Mouse (Mus musculus) mouse embryonic stem cell (cell line): ENCODE results near the gene Adamtsl5.

ENCODE experiments used
- in situ Hi-C, 2 experiments: fragments of 300-500 bp; cut with MboI; formaldehyde crosslinking; loops; 1 replicate in 1 of 2; 3 replicates in 1 of 2; pipeline ENCODE4 v1.14.3; 2019 to 2020; ENCODE audit warnings: low sequenced_read_pairs in 2 of 2, low pct_unique_long_range_greater_than_20kb in 1 of 2, mixed read lengths in 1 of 2; ENCODE audit not compliant: unreplicated experiment in 1 of 2

Gene Adamtsl5

DNA sequence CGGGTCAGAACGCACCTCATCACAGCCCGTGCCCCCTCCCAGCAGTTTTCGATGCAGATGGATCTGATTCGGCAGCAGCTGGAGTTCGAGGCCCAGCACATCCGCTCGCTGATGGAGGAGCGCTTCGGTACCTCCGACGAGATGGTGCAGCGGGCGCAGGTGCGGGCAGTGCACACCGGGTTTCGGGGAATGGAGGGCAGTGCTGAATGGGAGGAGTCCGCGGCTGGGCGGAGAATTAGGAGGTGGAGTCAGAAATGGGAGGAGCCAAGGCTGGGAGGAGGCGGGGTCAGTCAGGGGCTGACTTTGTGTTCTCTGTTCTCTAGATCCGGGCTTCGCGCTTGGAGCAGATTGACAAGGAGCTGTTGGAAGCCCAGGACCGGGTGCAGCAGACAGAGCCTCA is 43.4 kb downstream of the Adamtsl5 start:
- in situ Hi-C loops, result no loop called here

DNA sequence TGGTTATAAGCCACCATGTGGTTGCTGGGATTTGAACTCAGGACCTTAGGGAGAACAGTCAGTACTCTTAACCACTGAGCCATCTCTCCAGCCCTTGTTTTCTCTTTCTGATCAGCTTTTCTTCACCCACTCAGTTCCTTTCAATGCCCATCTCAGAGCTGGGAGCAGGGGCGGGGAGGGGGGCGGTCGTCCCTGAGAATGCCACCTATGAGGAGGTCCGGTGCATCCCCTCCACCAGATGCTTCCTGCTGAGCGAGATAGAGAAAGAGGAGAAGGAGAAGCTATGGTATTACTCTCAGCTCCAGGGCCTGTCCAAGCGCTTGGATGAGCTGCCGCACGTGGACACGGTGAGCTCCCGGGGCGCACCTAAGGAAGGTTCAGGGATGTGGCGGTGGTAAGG is 43.8 kb downstream of the Adamtsl5 start:
- in situ Hi-C loops, result no loop called here

DNA sequence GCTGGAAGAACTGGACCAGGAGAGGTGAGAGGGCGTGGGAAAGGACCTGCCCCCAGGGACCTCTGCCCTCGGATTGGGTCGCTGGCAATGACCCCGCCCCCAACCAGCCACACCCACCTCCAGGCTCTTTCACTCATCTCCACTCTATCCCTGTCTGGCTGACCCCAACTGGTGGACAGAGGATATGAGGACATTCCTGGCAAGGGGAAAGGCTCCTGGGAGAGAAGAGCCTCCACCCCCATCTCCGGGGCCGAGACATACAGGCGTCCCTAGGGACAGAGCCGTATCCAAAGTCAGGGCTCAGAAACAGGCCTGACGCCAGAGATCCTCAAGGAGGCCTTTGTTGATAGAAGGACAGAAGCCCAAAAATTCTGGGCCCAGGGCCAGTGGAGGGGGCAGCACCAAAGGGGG is 45.7 kb downstream of the Adamtsl5 start:
- in situ Hi-C loops, result no loop called here

DNA sequence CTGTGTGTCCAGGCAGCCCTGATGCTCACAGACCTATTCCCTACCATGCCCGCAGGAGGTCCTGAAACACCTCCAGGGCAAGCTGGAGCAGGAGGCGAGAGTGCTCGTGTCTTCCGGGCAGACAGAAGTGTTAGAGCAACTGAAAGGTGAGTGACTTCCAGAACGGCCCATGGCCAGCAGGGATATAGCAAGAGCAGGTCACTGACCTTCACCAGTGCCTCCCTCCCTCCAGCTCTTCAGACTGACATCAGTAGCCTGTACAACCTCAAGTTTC is 46.2 kb downstream of the Adamtsl5 start:
- in situ Hi-C loops, result no loop called here

DNA sequence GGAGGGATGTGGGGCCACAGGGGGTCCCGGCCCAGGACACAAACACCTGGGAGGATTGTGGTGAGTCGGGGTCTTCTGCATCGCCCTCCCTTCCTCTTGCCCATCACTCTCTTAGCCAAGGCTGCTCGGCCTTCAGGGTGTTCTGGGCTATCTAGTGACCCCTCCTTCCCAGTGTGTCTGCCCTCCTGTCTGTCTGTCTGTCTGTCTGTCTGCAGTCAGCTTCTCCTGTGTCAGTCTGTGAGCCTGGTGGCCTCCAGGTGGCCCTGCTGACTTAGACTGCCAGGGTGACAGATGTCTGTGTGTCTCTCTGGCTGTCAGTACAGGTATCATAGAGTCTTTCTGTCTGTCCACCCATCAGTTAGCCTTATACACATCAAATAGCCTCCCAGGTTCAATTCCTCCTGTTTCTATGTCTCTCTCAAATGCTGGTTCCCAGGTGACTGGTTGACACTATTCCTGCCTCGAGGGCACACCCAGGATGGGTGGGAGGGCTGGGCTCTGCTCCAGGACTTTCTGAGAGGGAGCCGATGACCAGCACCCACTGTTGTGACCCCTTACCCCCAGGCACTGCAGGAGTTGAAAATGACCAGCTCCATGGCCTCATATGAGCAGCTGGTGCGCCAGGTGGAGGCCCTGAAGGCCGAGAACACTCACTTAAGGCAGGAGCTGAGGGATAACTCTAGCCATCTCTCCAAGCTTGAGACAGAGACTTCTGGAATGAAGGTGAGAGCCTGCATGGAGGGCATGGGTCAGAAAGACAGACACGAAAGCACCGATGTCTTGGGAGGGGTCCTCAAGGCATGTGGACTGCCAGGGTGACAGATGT is 46.7 kb downstream of the Adamtsl5 start:
- in situ Hi-C loops, result no loop called here

- in situ Hi-C loops, result no loop called here
Measured at GRCm38 (mm10) chr10:80300672-80301181, 47.5 kb downstream of the Adamtsl5 start.

- in situ Hi-C loops, result no loop called here
Measured at GRCm38 (mm10) chr10:80299824-80300223, 48.4 kb downstream of the Adamtsl5 start.

GRCm38 (mm10) chr10:80299301-80299700 is 48.9 kb downstream of the Adamtsl5 start:
- in situ Hi-C loops, result no loop called here

DNA sequence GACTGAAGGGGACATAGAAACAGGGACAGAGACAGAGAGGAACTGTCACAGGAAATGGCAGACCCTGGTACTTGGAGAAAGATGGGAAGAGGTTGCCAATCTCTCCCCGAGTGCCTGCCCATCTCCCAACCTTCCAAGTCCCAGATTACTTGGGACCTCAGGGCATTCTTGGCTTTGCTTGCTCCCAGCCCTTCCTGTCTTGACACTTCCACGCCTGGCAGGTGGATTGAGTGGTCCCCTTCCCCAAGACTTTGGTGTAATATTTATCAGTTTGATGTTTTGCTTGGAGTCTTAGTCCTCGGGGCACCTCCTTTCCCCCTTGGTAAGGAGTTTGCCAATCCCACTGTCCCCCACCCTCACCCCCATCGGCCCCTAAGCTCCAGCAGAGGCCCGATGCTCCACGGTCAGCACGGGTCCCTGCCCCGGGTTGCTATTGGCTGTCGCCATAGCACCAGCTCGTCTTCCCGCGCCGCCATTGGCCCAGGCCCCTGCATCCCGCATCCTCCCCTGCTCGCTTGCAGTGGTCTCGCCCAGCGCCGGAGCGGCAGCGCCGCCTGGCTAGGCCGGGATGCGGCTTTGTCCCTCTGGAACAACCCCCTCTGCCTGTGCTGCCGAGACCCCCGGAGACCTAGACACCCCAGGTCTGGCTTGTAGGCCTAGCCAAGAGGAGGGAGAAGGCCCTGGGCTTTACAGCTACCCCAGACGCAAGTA is 49.5 kb downstream of the Adamtsl5 start:
- in situ Hi-C loops, result no loop called here

- in situ Hi-C loops, result no loop called here
Measured at GRCm38 (mm10) chr10:80297526-80298133, 50.6 kb downstream of the Adamtsl5 start.

- in situ Hi-C loops, result no loop called here
Measured at GRCm38 (mm10) chr10:80296824-80297223, 51.4 kb downstream of the Adamtsl5 start.

- in situ Hi-C loops, result no loop called here
Measured at GRCm38 (mm10) chr10:80295618-80296425, 52.4 kb downstream of the Adamtsl5 start, which contains the start of gene Apc2. TSS of gene Apc2 (plus strand) at chr10:80295977.

DNA sequence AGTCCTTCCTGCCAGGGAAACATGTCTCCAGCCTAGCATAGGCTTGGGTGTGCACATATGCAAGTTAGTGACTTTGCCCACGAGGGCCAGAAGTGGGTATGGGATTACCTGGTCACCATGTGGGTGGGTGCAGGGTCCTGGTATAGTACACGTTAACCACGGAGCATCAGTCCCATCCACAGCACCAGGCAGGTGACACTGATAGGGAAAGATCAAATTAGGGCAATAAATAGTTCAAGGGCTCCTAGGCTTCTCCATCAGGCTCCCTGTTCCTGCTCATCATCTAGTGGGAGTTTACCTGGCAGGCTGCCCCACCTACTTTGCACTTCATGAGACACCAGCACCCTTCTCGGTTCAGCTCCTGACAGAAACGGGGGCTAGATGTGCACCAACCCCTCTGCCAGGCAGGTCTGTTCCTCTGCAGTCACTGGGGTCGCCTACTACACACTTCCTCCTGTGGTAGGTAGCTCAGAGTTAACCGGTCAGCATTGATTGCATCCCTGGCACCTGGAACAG is 53.4 kb downstream of the Adamtsl5 start:
- in situ Hi-C loops, result no loop called here

GRCm38 (mm10) chr10:80294311-80294710 is 53.9 kb downstream of the Adamtsl5 start:
- in situ Hi-C loops, result no loop called here

DNA sequence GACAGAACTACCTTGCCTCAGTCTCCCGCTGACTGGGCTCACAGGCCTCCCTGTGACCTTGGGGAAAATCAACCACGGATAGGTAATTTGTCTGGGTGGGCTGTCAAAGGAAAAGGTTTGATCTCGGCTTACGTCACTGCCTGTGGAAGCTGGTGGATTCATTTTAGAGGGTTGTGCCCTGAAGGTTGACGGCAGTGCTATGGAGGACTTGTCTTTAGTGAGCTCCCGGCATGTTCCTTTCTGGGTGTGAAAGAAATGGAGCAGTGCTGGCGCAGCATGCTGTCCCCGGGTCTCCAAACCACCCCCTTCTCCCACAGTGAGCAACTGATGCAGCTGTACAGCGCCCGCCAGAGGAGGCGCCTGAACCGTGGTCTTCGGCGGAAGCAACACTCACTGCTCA is 54.9 kb downstream of the Adamtsl5 start:
- in situ Hi-C loops, result no loop called here

DNA sequence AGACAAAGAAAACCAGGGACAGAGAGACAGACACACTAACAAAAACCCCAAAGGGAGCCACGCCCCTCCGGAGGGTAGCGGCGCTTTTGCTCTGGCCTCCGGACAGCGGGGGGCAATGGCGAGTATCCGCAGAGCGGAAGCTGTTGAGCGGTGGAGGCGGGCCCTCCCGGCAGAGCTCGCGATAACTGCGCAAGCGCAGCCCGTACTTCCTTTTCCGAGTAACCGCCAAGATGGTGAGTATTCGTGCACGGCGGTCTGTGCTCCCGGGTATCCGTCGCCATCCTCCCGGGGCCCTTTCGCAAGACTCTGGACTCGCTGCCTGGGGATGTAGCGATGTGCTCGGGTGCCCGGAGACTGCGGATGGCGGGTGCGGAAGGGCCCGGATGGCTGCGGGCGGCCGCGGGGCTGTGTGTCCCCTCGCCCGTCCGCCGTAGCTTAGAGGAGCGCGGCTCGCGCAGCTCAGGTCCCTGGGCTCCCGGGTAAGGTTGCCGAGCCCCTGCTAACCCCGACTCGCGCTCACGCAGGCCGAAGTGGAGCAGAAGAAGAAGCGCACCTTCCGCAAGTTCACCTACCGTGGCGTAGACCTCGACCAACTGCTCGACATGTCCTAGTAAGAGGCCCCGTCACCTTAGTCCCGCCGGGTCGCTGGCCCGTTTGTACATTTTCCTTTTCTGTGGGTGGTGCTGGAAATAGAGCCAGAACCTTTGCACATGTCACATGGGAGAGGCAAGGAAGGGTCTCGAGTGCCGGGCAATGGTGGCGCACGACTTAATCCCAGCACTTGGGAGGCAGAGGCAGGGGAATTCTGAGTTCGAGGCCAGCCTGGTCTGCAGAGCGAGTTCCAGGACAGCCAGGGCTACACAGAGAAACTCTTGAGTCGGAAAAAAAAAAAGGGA is 55.7 kb downstream of the Adamtsl5 start, which contains the start of gene Rps15:
TSS of gene Rps15 (plus strand) at position 203 of the 896 bp plus-strand sequence.
- in situ Hi-C loops, result no loop called here
